Mouse (Mus musculus): ENCODE measurements at regions not wholly inside any gene's neighbourhood (a gene's known extent, or its start where the extent isn't known, plus 50 kb on each side); places are given as distances from the start of the nearest gene placed in this dataset.

DNA sequence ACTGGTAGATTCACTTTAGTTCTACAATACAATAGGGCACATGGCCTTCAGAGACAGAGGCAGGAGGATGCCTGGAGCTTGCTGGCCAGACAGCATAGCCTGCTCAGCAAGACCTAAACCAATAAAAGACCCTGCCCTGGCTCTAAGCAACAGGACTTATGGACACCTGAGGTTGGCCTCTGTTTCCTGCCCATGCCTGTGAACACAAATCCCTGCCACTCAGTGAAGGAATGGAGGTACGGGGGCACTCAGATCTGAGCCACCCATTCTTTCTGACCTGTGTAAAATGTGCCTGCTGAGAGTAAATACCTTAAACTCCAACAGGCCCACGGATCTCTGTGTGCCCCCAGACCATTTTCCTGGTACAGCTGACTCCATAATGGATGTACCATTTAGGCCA is 177.1 kb downstream of the Diras2 start:
- TF ChIP-seq CTCF (IDR thresholded peaks at IDR 0.05; ENCODE audit: low read depth, low read length) (no peak), POLR2A (IDR thresholded peaks at IDR 0.05; ENCODE audit: borderline replicate concordance, low read depth, low read length) (no peak)
